ENCODE assay signal across 17 mouse cellular contexts in the genomic region with DNA sequence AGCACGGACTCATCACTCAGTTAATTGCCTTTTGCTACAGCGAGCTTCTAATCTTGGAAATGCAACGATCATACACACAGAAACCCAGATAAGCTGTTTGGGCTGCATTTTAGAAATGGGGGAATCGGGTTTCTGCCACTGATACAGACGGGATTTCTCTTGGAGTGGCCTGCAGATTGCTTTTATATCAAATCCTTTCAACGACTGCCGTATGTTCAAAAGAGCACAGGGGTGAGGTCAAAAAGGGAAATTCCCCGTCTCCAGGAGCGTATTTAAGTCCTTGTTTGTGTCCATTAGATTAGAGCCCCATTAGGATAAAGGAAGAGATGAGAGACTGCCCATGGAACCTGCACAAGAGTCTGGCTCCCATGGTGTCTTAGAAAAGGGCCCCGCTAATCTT.
DNase-seq lines count a peak whose midpoint lies in the region; ATAC-seq lines count a peak whose summit lies in the region.
"Had no signal": no experiment of that assay in that cellular context is flagged by ENCODE, and none has a peak within 500 bp of the region (broad histone marks: within the 10 kb centered on the region; RNA-seq: fewer than 3 reads in every experiment).

No protein-coding gene starts in this region.

- H3K4me1 ChIP-seq in forebrain, embryonic 11.5 days (replicated peaks; ENCODE audit: control insufficient read depth, insufficient read depth, low read length): no peaks in the 10 kb centered on the region; the same call in 1 of the 2 replicates
- H3K4me1 ChIP-seq in forebrain, embryonic 15.5 days: peaks cover 8% of the 10 kb centered on the region; the same call in 1 of the 2 replicates
- peaks cover 5% of the 10 kb centered on the region; the same call in 1 of the 2 replicates for H3K4me1 ChIP-seq in lung, embryonic 16.5 days (replicated peaks; ENCODE audit: control insufficient read depth, insufficient read depth, low read length)
- H3K4me1 ChIP-seq in hindbrain, embryonic 13.5 days (replicated peaks): peaks cover 15% of the 10 kb centered on the region
- peaks cover 7% of the 10 kb centered on the region for H3K4me1 ChIP-seq in neural tube, embryonic 13.5 days (replicated peaks)
- H3K4me1 ChIP-seq: limb, embryonic 15.5 days had no signal

- H3K4me3 ChIP-seq in forebrain, embryonic 11.5 days (ENCODE audit: low read depth, low read length): no peak overlapping the region
- no peak overlapping the region for H3K4me3 ChIP-seq in forebrain, embryonic 15.5 days
- no peak overlapping the region for H3K4me3 ChIP-seq in lung, embryonic 16.5 days (ENCODE audit: low read length)
- H3K4me3 ChIP-seq in hindbrain, embryonic 13.5 days: no peak overlapping the region
- H3K4me3 ChIP-seq in neural tube, embryonic 13.5 days: no peak overlapping the region
- H3K4me3 ChIP-seq: layer of hippocampus, adult 2 months; limb, embryonic 15.5 days had no signal

- ATAC-seq in forebrain, embryonic 11.5 days (replicated peaks; ENCODE audit: low FRiP score): no peak
- ATAC-seq in forebrain, embryonic 15.5 days (replicated peaks): no peak
- ATAC-seq in lung, embryonic 16.5 days (ENCODE audit: low read depth): no peak
- ATAC-seq in hindbrain, embryonic 13.5 days (ENCODE audit: low FRiP score): no peak
- ATAC-seq in neural tube, embryonic 13.5 days (ENCODE audit: low read depth): no peak
- ATAC-seq: intestine, postnatal 0 days had no signal

- H3K27ac ChIP-seq in forebrain, embryonic 11.5 days (ENCODE audit: low read depth, low read length): no peak overlapping the region
- H3K27ac ChIP-seq in forebrain, embryonic 15.5 days (replicated peaks): no peak overlapping the region
- H3K27ac ChIP-seq in lung, embryonic 16.5 days (ENCODE audit: low read length): no peak overlapping the region
- peak overlapping the region; percentile 78 for H3K27ac ChIP-seq in hindbrain, embryonic 13.5 days
- H3K27ac ChIP-seq in neural tube, embryonic 13.5 days (replicated peaks): 0 out of 2 replicates have a peak overlapping the region, but pooled peaks have one; percentile 33
- H3K27ac ChIP-seq: kidney, postnatal 0 days; layer of hippocampus, adult 2 months; limb, embryonic 15.5 days had no signal

- no peak for DNase-seq in forebrain, embryonic 11.5 days (ENCODE audit: low spot score)
- no peak for DNase-seq in lung, postnatal 14 days
- DNase-seq in frontal cortex, postnatal 10 days (ENCODE audit: low spot score in 2 of 2): no peak
- no peak for DNase-seq in liver
- DNase-seq: cerebellum, adult 11 months; cerebellum, postnatal 36 days; gastrocnemius, postnatal 36 days; lung, adult 18-20 months; thymus, adult 18-20 months had no signal

- peak overlapping the region; percentile 21; the same call in 1 of the 2 replicates for H3K9ac ChIP-seq in forebrain, embryonic 11.5 days (ENCODE audit: low read length)
- H3K9ac ChIP-seq in forebrain, embryonic 15.5 days (replicated peaks): no peak overlapping the region
- no peak overlapping the region for H3K9ac ChIP-seq in lung, embryonic 16.5 days (ENCODE audit: low read length)
- H3K9ac ChIP-seq in hindbrain, embryonic 13.5 days: no peak overlapping the region
- no peak overlapping the region for H3K9ac ChIP-seq in neural tube, embryonic 13.5 days
- H3K9ac ChIP-seq: limb, embryonic 15.5 days had no signal

- 16% methylated on average over 10 of the region's 10 CpGs for WGBS in forebrain, embryonic 11.5 days
- WGBS in forebrain, embryonic 15.5 days: 19% methylated on average over 10 of the region's 10 CpGs
- WGBS in lung, embryonic 16.5 days: 34% methylated on average over 10 of the region's 10 CpGs
- 41% methylated on average over 10 of the region's 10 CpGs for WGBS in hindbrain, embryonic 13.5 days
- 53% methylated on average over 10 of the region's 10 CpGs for WGBS in neural tube, embryonic 13.5 days

- H3K27me3 ChIP-seq in forebrain, embryonic 11.5 days (ENCODE audit: control insufficient read depth, insufficient read depth, low read length): no peaks in the 10 kb centered on the region
- no peaks in the 10 kb centered on the region for H3K27me3 ChIP-seq in forebrain, embryonic 15.5 days
- no peaks in the 10 kb centered on the region for H3K27me3 ChIP-seq in lung, embryonic 16.5 days (ENCODE audit: control insufficient read depth, insufficient read depth, low read depth, low read length)
- no peaks in the 10 kb centered on the region for H3K27me3 ChIP-seq in hindbrain, embryonic 13.5 days
- no peaks in the 10 kb centered on the region for H3K27me3 ChIP-seq in neural tube, embryonic 13.5 days
- H3K27me3 ChIP-seq: limb, embryonic 15.5 days had no signal

- peak overlapping the region; percentile 35; the same call in 1 of the 2 replicates for H3K4me2 ChIP-seq in forebrain, embryonic 11.5 days (ENCODE audit: low read depth, low read length, severe bottlenecking)
- no peak overlapping the region for H3K4me2 ChIP-seq in forebrain, embryonic 15.5 days (replicated peaks)
- 0 out of 2 replicates have a peak overlapping the region, but pooled peaks have one; percentile 21 for H3K4me2 ChIP-seq in lung, embryonic 16.5 days (ENCODE audit: low read depth, low read length)
- no peak overlapping the region for H3K4me2 ChIP-seq in hindbrain, embryonic 13.5 days
- H3K4me2 ChIP-seq in neural tube, embryonic 13.5 days: no peak overlapping the region
- H3K4me2 ChIP-seq: limb, embryonic 15.5 days had no signal

- no peaks in the 10 kb centered on the region for H3K36me3 ChIP-seq in forebrain, embryonic 11.5 days (ENCODE audit: control insufficient read depth, insufficient read depth, low read length)
- no peaks in the 10 kb centered on the region for H3K36me3 ChIP-seq in forebrain, embryonic 15.5 days
- no peaks in the 10 kb centered on the region for H3K36me3 ChIP-seq in lung, embryonic 16.5 days (ENCODE audit: control insufficient read depth, insufficient read depth, low read length)
- H3K36me3 ChIP-seq in hindbrain, embryonic 13.5 days: no peaks in the 10 kb centered on the region
- H3K36me3 ChIP-seq in neural tube, embryonic 13.5 days: no peaks in the 10 kb centered on the region
- H3K36me3 ChIP-seq: limb, embryonic 15.5 days had no signal

- no peaks in the 10 kb centered on the region for H3K9me3 ChIP-seq in forebrain, embryonic 11.5 days (ENCODE audit: control insufficient read depth, low read length)
- no peaks in the 10 kb centered on the region for H3K9me3 ChIP-seq in forebrain, embryonic 15.5 days
- H3K9me3 ChIP-seq in lung, embryonic 16.5 days (ENCODE audit: control insufficient read depth, low read length): no peaks in the 10 kb centered on the region
- H3K9me3 ChIP-seq in hindbrain, embryonic 13.5 days: no peaks in the 10 kb centered on the region
- no peaks in the 10 kb centered on the region for H3K9me3 ChIP-seq in neural tube, embryonic 13.5 days
- H3K9me3 ChIP-seq: limb, embryonic 15.5 days had no signal

Comparison
In these comparisons a context has a peak if more than half of its experiments do, and no peak if none do; other contexts are left out.
1. H3K4me2 ChIP-seq: peak in forebrain, embryonic 11.5 days (single experiment) and lung, embryonic 16.5 days (single experiment); none in forebrain, embryonic 15.5 days (single experiment), hindbrain, embryonic 13.5 days (single experiment) and neural tube, embryonic 13.5 days (single experiment).
2. H3K27ac ChIP-seq: peak in hindbrain, embryonic 13.5 days (single experiment) and neural tube, embryonic 13.5 days (single experiment); none in forebrain, embryonic 11.5 days (single experiment), forebrain, embryonic 15.5 days (single experiment) and lung, embryonic 16.5 days (single experiment).